Mouse (Mus musculus) gastrocnemius, adult 18-20 months (tissue): ENCODE results near the gene Ogdh. TPM values are rescaled to one million over a fixed set of nuclear protein-coding genes. Genes with fewer than 3 reads are reported as not detected.
"Not testable (repeated sequence)": the region's sequence is repeated elsewhere in the genome, so short reads cannot be mapped to it uniquely, and the experiment has no call there.

Experiments
- DNase-seq: peaks from one replicate; pipeline ENCODE4 v3.0.0; 2021; ENCODE audit warnings: low spot score
- long read RNA-seq, 2 experiments: library from polyadenylated mRNA; stranded (forward); transcript quantifications; one replicate each; pipeline ENCODE4 v2.0.0; 2021
- total RNA-seq, 2 experiments: library from RNA; stranded (reverse); gene quantifications; 2 replicates each; pipeline ENCODE4 v1.2.3; 2021

Gene Ogdh
- 100 to 1,000 TPM; 668 to 737 TPM for total RNA-seq
- long read RNA-seq, experiment 1, full-length matches to known transcripts = 458 of 708 reads
- long read RNA-seq, experiment 1, partial matches to known transcripts = 169 of 708 reads
- long read RNA-seq, experiment 1, other reads (novel, unspliced or antisense) = 81 of 708 reads
- long read RNA-seq, experiment 2, full-length matches to known transcripts = 357 of 530 reads
- long read RNA-seq, experiment 2, partial matches to known transcripts = 120 of 530 reads
- long read RNA-seq, experiment 2, other reads (novel, unspliced or antisense) = 53 of 530 reads

- peak; percentile 99 for DNase-seq
Measured at GRCm38 (mm10) chr11:6291401-6292115, at the start of gene Ogdh. Gene Ogdh (plus strand): TSS chr11:6291633.

GRCm38 (mm10) chr11:6244707-6245106 lies 46.7 kb upstream of the Ogdh start:
- no peak for DNase-seq

GRCm38 (mm10) chr11:6252248-6252647 lies 39.2 kb upstream of the Ogdh start:
- no peak for DNase-seq

GRCm38 (mm10) chr11:6252824-6253223 lies 38.6 kb upstream of the Ogdh start:
- DNase-seq = no peak

GRCm38 (mm10) chr11:6254602-6255001 lies 36.8 kb upstream of the Ogdh start:
- DNase-seq = not testable (repeated sequence)

- no peak for DNase-seq
Measured at GRCm38 (mm10) chr11:6256490-6257072, 34.9 kb upstream of the Ogdh start.

GRCm38 (mm10) chr11:6259413-6259812 lies 32.0 kb upstream of the Ogdh start:
- no peak for DNase-seq

GRCm38 (mm10) chr11:6261434-6262082 lies 29.9 kb upstream of the Ogdh start:
- peak; percentile 62 for DNase-seq

- DNase-seq = no peak
Measured at GRCm38 (mm10) chr11:6266621-6267020, 24.8 kb upstream of the Ogdh start.

- peak; percentile 94 for DNase-seq
Measured at GRCm38 (mm10) chr11:6267320-6268254, 23.8 kb upstream of the Ogdh start, which contains the start of gene Ddx56. Gene Ddx56 (minus strand): TSS chr11:6267772.

GRCm38 (mm10) chr11:6273607-6274006 lies 17.8 kb upstream of the Ogdh start:
- DNase-seq = no peak

GRCm38 (mm10) chr11:6274387-6275093 lies 16.9 kb upstream of the Ogdh start, which contains the start of gene Tmed4:
Gene Tmed4 (minus strand): TSS chr11:6274870.
- peak; percentile 99 for DNase-seq

- DNase-seq = no peak
Measured at GRCm38 (mm10) chr11:6275094-6275484, 16.3 kb upstream of the Ogdh start.

- no peak for DNase-seq
Measured at GRCm38 (mm10) chr11:6276466-6276865, 15.0 kb upstream of the Ogdh start.

- peak; percentile 83 for DNase-seq
Measured at GRCm38 (mm10) chr11:6282940-6283339, 8.5 kb upstream of the Ogdh start.

GRCm38 (mm10) chr11:6290138-6290537 lies 1.3 kb upstream of the Ogdh start:
- DNase-seq = peak; percentile 24

- no peak for DNase-seq
Measured at GRCm38 (mm10) chr11:6290883-6291282, 550 bp upstream of the Ogdh start.

GRCm38 (mm10) chr11:6292116-6292987 lies 919 bp downstream of the Ogdh start:
- peak; percentile 87 for DNase-seq

- no peak for DNase-seq
Measured at GRCm38 (mm10) chr11:6292988-6293349, 1.5 kb downstream of the Ogdh start.
